Mouse (Mus musculus) brown adipose tissue, adult 24 weeks (tissue): ENCODE data around the gene Sirpa. TPM values are rescaled to one million over a fixed set of nuclear protein-coding genes. Genes with fewer than 3 reads are reported as not detected.

ENCODE experiments used
- H3K27ac ChIP-seq: fragments of 200-500 bp; replicated peaks from 2 replicates; pipeline ENCODE4 v1.5.1; 2012; ENCODE audit warnings: low read depth, mild to moderate bottlenecking, low read length
- H3K4me1 ChIP-seq: fragments of 200-500 bp; 2 replicates; pipeline ENCODE4 v1.6.1; 2012; ENCODE audit warnings: low read length, mixed read lengths; ENCODE audit not compliant: control insufficient read depth, insufficient read depth, insufficient read length
- H3K4me3 ChIP-seq: fragments of 200-500 bp; 2 replicates; pipeline ENCODE4 v1.5.1; 2012; ENCODE audit warnings: low read depth, mild to moderate bottlenecking, low read length, moderate library complexity; ENCODE audit not compliant: insufficient read depth
- polyA plus RNA-seq: library from polyadenylated mRNA; stranded (reverse); fragments of >200 nt; gene quantifications from 2 replicates; pipeline ENCODE4 v1.2.4, GENCODE M21; 2012; ENCODE audit not compliant: missing spikeins, insufficient read depth, insufficient read length

Sirpa gene
- polyA plus RNA-seq, 1 experiment: 11.9 TPM

DNA sequence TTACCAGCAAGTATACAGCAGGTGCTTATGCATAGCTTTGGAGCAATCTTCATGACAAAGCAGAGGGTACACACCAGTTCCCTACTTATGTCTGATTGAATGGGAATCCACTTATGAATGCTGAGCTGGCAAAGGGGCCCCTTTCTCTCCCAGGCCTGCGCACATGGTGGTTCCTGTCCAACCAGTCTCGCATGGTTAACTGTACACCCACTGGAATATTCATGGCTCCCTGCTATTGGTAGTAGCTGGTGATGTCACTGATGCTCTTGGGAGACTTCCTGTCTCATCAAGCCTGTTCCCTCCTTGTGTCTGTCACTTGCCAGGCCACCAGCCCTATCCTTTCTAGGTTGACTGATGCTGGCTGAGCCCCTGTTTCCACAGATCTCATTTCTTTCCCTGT lies 14.3 kb downstream of the Sirpa start:
- Histone ChIP-seq H3K4me3 (no peak overlapping the region), H3K27ac (no peak overlapping the region), H3K4me1 (no peaks in the 10 kb centered on the region)

DNA sequence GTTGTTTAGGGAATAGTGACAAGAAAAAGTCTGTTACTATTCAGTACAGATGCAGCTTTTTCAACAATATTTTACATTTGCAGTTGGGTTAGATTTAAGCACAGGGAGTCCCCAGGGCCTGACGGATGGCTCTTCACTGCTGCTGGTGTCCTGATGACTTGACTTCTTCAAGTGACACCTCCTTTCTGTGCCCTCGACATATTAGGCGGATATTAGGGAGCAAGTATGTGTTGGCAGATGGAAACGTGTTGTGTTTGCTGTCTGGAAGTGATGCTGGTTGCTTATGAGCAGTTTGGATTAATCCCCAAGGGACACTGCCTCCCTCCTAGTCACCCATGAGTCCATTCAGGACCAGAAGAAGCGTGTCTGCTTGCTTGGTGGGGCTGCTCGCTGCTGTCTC lies 21.3 kb downstream of the Sirpa start:
- no peak overlapping the region for H3K4me3 ChIP-seq
- no peaks in the 10 kb centered on the region for H3K4me1 ChIP-seq
- H3K27ac ChIP-seq: no peak overlapping the region

DNA sequence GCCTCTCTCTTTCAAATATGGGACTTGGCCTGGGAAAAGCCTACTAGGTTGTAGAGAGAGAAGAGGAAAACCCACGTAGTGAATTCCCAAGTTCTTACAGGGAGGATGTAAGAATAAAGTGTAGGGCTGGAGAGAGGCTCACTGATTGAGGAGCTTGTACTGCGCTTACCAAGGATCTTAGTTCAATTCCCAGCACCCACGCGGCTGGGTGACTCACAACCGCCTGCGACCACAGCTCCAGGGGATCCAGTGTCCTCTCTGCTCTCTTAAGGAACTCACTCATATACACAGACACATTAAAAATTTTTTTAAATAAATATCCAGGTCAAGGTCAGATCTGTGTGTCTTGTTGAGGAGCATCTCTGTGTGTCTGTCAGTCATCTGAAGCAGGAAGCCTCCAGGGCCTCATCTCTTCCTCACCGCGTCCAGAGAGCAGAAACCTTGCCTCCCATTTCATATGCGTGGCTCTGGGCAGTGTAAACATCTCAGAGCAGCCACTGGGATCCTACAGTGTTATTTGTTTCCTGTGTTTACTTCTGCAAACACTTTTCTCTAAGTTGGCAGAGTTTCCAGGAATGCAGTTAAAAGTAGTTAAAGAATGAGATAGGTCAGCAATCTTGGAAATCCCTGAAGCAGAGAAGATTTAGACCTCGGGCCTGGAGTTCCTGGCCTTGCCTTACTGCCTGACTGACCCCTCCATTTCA lies 22.0 kb downstream of the Sirpa start:
- Histone ChIP-seq H3K4me1 (no peaks in the 10 kb centered on the region), H3K27ac (no peak overlapping the region), H3K4me3 (no peak overlapping the region)

DNA sequence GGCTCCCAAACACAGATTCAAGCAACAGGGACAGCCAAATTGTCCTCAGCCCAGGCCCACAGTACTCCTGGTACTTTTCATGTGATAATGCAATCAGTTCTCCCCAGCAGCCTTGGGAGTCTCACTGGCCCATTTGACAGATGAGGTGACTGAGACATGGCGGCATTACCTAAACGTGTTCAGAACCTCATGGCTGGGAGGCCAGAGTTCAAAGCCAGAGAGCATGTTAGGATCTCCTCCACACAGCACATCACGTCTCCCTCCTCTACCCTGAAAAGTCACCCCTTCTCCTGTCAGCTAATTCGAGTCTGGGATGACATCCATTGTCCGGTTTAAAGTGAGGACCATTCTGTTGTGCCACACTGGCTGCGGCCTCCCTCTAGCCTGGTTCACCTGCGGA lies 27.5 kb downstream of the Sirpa start:
- H3K4me1 ChIP-seq: no peaks in the 10 kb centered on the region
- no peak overlapping the region for H3K27ac ChIP-seq
- H3K4me3 ChIP-seq: no peak overlapping the region

DNA sequence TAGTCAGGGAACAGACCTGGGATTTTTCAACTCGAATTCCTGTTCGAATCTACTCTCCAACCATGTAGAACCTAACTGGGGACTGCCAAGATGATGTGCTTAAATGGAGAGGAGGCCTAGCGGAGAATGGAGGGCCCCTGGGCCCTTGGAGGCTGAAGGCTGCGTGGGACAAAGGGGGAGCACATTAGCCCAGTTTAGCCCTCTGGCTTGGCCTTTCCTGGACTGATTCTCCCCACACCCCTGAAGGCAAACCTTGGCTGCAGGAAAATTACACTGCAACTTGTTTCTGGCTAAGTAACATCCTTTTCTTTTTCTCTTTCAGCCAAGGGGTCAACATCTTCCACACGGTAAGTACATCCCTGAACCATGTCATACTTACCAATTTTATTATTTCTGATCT lies 28.2 kb downstream of the Sirpa start:
- Histone ChIP-seq H3K4me3 (no peak overlapping the region), H3K27ac (no peak overlapping the region), H3K4me1 (no peaks in the 10 kb centered on the region)

DNA sequence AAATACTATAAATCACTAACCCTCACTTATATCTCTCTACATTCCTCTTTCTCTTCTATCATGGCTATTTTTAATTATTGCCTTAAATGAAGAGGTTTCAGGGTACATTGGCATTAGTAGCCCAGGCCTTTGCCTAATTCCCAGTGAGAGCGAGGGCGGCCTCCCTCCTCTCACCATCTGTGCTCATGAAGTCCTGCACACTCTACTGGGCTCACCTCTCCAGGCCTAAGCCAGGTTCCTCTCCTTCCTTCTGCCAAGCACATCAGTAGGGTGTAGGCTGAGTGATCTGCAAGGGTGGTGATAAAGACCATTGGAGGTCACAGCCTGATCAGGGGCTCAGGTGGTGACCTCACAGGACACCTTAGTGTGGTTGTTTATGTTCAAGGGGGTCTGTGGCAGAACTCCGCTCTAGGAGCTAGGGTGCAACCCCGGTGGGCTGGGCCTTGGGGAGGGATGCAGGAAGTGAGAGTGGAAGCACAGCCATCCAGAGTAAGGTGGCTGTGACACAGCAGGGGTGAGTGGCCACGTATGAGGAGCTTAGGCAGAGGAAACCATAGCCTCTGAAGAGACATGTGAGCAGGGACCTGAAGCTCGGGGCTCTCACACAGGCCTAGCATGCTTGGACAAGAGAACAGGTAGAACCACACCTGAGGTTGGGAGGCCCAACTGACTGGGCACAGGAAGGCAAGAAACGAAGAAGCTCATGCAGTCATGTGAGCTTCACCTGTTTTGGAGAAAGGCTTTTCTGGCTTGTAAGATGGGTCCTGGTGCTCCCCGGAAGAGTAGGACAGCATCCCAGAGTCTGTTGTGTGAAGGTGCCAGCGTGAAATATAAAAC lies 29.2 kb downstream of the Sirpa start:
- H3K4me1 ChIP-seq: no peaks in the 10 kb centered on the region
- H3K27ac ChIP-seq: no peak overlapping the region
- no peak overlapping the region for H3K4me3 ChIP-seq

DNA sequence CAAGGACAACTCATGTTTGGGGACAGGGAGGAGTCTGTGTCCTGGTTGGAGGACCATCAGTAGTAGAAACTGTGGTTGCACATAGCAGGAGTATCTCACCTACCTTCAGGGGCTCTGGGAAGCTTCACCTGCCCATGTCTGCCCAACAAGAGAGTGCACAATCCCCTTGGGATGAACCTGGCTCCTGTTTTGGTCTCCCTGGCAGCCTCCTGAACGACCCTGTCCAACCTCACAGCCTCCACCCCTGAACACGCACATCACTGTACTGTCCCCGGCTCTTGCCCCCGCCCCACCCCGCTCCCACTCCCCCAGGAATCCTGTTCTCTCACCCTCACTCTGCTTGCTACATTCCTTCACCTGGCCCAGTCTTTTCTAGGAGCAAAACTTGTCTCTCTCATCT lies 30.3 kb downstream of the Sirpa start:
- no peaks in the 10 kb centered on the region for H3K4me1 ChIP-seq
- no peak overlapping the region for H3K4me3 ChIP-seq
- no peak overlapping the region for H3K27ac ChIP-seq

DNA sequence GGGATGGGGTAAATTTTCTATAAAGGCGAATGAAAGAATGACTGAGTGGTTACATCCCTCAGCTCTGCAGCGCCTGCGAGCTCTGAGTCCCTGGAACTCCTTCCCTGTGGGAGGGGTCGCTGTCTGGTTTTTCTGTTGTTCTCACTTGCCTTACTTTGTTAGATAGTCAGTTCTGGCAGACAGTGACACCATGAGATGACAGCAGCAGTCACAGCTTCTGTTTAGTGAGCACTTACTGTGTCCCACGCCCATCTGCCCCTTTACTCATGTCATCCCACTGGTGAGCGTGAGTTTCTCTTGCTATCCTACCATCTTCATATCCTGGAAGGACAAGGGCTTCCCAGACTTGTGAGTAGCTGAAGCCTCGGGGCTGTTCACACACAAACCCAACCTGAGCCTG lies 31.1 kb downstream of the Sirpa start:
- Histone ChIP-seq H3K4me3 (no peak overlapping the region), H3K27ac (no peak overlapping the region)

DNA sequence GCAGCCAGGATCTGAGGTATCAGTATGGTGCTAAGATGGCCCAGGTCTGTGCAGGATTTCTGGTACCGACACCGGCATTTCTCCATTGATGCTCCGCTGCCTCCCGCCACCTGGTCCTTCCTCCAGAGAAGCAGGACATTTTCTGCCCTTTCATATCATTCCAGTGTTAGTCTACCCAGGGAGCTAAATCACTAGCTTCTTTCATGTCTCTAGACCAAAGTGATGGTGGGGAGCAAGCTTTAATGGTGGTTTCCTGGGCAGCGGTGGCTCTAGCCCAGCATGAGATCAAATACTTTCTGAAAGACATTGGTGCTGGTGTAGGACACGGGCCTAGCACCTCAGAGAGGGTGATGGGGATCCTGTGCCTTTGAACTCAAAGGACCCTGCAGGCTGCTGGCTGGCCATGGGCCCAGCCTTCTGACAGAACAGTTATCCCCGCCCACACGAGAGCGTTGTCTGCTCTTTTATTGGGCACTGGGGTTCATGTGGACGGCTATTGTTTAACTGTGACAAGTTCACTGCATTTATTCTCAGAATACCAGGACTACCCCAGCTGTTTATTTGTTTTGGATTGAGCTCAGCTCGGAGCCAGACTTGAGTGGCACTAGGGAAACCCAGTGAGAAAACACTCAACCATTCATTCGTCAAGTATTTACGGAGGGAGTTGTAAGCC lies 31.7 kb downstream of the Sirpa start:
- Histone ChIP-seq H3K4me1 (no peaks in the 10 kb centered on the region), H3K27ac (no peak overlapping the region), H3K4me3 (no peak overlapping the region)

More for the DNA sequence above, 31.1 kb downstream of the Sirpa start:
- no peaks in the 10 kb centered on the region for H3K4me1 ChIP-seq

DNA sequence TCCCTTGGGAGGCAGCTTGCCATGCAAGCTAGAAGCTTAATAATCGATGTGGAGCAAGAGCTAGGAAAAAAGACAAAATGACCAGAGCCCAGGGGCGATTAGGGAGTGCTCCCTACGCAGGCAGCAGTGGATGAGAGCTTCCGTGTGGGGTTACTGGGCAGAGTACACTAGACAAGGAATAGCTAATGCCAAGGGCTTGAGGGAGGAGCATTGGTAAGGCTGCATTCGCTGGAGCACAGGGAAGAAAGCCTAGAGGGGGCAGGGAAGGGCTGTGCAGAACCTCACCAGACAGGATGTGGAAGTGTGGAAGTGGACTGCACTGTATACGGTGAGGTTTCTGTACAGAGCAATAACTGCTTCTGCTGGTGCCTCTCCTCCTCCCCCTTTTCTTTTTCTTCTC lies 32.3 kb downstream of the Sirpa start:
- H3K27ac ChIP-seq: no peak overlapping the region
- no peak overlapping the region for H3K4me3 ChIP-seq
- H3K4me1 ChIP-seq: no peaks in the 10 kb centered on the region

DNA sequence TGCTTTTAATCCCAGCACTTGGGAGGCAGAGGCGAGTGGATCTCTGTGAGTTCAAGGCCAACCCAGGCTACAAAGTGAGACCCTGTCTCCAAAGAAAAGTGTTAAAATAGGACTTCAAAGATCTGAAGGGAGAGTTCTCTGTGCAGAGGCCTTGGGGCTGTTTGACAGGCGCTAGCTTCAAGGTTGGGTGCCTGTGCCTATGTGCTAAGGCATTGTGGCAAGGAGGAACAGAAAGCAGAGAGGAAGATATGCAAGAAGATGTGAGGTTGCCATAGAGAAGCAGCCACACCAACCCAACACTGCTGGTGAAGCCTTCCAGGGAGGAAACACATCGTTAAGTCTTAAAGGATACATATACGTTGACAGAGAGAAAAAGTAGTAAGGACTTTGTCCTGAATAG lies 33.2 kb downstream of the Sirpa start:
- Histone ChIP-seq H3K27ac (no peak overlapping the region), H3K4me1 (no peaks in the 10 kb centered on the region)

DNA sequence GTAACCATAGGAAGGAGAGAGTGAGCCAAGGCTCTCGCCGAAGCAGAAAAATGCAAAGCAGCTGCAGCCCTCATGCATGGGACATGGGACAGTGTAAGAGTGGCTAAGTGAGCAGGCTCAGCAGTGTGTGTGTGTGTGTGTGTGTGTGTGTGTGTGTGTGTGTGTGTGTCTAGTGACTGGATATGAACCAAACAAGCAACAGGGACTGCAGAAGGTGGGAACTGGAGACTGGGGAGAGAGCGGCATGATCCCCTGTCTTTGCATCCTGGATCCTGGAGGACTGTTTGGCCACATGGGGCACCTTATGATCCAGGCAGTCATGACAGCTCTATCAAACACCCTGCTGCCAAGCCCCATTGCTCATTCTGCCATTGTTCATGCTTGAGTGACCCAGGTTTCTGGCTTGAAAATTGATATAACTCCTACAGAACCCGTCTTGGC lies 34.0 kb downstream of the Sirpa start:
- no peak overlapping the region for H3K4me3 ChIP-seq
- H3K27ac ChIP-seq: no peak overlapping the region
- no peaks in the 10 kb centered on the region for H3K4me1 ChIP-seq

More for the DNA sequence above, 33.2 kb downstream of the Sirpa start:
- no peak overlapping the region for H3K4me3 ChIP-seq

DNA sequence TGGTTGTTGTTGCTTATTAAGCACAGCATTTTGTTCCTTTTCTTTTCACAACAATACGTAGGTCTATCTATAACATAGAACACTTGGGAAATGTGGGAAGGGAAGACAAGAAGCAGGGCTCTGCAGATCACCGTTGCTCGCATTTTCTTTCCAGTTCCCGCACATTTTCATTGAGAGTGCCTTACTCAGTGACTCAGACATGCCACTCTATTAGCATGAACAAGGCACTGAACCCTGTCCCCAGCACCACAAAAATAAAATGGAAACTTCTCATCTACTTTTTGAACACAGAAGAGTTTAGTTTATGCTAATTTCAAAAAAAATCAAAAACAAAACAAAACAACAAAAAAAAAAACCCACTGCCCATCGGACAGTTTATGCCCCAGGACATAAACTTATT lies 34.5 kb downstream of the Sirpa start:
- Histone ChIP-seq H3K4me1 (no peaks in the 10 kb centered on the region), H3K4me3 (no peak overlapping the region), H3K27ac (no peak overlapping the region)

DNA sequence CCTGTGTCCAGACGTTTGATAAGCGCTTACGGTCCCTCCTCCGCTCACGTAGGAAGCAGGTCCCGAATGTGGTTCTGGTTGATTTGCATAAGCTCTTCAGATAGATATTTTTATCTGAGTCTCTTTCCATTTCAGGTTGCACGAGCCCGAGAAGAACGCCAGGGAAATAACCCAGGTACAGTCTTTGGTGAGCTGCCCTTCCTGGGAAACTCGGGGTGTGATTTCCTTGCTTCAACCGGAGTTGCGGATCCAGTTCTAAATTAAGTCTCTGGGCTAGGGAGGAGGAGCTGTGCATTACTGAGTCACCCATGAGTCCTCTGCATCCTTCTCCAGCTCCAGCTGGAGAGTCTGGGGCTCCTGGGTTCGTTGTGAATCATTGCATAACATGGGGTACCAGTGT lies 35.2 kb downstream of the Sirpa start:
- Histone ChIP-seq H3K4me1 (no peaks in the 10 kb centered on the region), H3K27ac (no peak overlapping the region), H3K4me3 (no peak overlapping the region)

DNA sequence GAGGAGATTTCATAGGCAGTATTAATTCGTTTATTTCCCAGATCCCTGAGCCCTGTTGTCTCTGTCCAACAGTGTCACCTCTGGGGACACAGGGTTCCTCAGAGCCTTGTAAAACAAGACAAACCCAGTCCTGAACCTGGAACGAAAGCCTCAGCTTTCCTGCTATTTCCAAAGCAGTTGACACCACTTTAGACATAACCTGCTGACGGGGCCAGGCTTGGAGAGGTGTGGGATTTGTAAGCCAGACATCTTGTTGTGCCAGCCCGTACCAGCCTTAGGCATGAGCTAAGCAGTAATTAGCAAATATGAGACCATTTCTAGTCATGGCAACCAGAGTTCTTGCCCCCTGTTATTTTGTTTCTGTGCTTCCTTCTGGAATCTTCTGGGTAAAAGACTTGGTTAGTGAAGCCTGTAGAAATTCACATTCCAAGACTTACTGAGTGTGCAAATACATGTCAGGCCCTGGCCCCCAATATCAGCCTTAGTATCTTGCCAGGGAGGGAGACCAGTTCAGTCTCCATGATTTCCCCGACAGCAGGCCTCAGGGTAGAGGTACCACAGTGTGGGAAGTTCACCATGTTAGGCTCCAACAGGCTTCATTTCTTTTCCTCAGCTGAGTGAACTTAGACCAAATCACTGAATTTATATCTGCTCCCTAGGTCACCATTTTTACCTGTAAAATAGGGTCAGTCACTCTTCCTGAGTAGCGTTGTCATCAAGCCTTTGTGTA lies 36.0 kb downstream of the Sirpa start:
- no peak overlapping the region for H3K27ac ChIP-seq
- H3K4me3 ChIP-seq: no peak overlapping the region
- H3K4me1 ChIP-seq: no peaks in the 10 kb centered on the region
